Mouse (Mus musculus) testis, adult 10 weeks (tissue): ENCODE measurements around the gene Gm2016. TPM values are rescaled to one million over a fixed set of nuclear protein-coding genes. Genes with fewer than 3 reads are reported as not detected.

Experiments
- polyA plus RNA-seq: library from polyadenylated mRNA; stranded (reverse); fragments of 350-450 nt; fragmentation: Illumina TruSeq; extraction: RNeasy Lipid Tissue Mini Kit (QIAGEN cat#74804); gene quantifications from one replicate; pipeline ENCODE4 v1.2.3, GENCODE M21; 2014; ENCODE audit warnings: low read depth, low replicate concordance

Gene Gm2016
- not detected for polyA plus RNA-seq

DNA sequence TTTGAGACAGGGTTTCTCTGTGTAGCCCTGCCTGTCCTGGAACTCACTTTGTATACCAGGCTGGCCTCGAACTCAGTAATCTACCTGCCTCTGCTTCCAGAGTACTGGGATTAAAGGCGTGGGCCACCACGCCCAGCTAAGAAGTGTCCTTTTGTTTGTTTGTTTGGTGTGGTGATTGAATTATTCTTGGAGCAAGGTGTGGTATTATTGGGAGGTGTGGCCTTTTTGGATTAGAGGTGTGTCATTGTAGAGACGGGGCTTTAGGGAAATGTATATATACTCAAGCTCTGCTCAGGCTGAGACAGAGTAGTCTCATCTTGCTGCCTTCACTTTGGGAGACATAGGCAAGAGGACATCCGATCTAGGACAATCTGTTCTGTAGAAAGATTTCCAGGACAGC is at the start of gene Gm2016:
TSS of gene Gm2016 (plus strand) at position 301 of the 400 bp plus-strand sequence.

DNA sequence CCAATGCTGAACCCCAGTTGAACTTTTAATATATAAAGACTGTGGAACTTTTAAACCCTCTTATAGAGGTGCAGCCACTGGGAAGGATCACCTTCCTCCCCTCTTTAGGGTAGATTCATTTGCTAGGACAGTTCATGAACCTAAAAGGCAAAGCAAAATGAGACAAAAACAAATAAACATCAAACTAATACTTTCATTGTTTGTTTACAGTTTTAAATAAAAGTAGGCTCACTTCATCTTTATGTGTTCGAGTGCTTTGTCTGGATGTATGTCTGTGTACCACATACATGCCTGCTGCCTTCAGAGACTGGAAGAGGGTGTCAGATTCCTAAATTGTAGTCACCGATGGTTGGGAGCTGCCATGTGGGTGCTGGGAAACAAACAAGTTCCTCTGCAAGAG is 31.6 kb upstream of the Gm2016 start, which contains the start of gene Gm2001:
TSS of gene Gm2001 (minus strand) at position 101 of the 400 bp plus-strand sequence.

DNA sequence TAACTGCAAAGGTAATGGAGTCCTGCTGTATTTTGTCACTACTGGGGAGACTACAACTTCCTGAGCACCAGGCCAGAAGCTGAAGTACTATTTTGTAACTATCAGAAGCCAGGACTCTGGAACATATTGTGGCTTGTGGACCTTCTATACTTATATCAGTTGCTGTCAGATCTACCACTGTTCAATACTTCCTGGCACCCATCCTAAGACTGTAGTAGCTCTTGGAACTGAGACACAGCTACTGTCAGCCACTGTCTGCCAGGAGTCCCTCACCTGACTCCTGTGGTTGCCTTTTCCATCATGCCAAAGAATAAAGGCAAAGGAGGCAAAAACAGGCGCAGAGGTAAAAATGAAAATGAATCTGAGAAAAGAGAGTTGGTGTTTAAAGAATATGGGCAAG is 21.2 kb downstream of the Gm2016 start, which contains the start of gene Gm2022:
TSS of gene Gm2022 (plus strand) at position 301 of the 400 bp plus-strand sequence.

DNA sequence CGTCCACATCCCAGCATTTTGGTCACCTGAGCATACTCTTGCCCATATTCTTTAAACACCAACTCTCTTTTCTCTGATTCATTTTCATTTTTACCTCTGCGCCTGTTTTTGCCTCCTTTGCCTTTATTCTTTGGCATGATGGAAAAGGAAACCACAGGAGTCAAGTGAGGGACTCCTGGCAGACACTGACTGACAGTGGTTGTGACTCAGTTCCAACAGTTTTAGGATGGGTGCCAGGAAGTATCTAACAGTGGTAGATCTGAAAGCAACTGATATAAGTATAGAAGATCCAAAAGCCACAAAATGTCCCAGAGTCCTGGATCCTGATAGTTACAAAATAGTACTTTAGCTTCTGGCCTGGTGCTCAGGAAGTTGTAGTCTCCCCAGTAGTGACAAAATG is 45.8 kb downstream of the Gm2016 start, which contains the start of gene Gm2035:
TSS of gene Gm2035 (minus strand) at position 137 of the 400 bp plus-strand sequence.

Other genes with a start within 250 kb of the Gm2016 start
- gene Gm16381, start 229.5 kb upstream of the Gm2016 start, polyA plus RNA-seq: not detected
- not detected for gene Gm21319, start 98.3 kb upstream of the Gm2016 start, polyA plus RNA-seq
- gene Gm21936, start 78.6 kb upstream of the Gm2016 start, polyA plus RNA-seq: not detected
- gene BB287469, start 57.5 kb upstream of the Gm2016 start, polyA plus RNA-seq: 10.9 TPM
- gene Gm2001, start 31.7 kb upstream of the Gm2016 start, polyA plus RNA-seq: not detected
- gene Gm2022, start 21.3 kb downstream of the Gm2016 start, polyA plus RNA-seq: not detected
- gene Gm2035, start 45.8 kb downstream of the Gm2016 start, polyA plus RNA-seq: not detected
- not detected for gene Gm2042, start 80.0 kb downstream of the Gm2016 start, polyA plus RNA-seq
- not detected for gene Gm2075, start 137.8 kb downstream of the Gm2016 start, polyA plus RNA-seq
- not detected for gene Gm6803, start 144.7 kb downstream of the Gm2016 start, polyA plus RNA-seq
- gene Gm2056, start 152.9 kb downstream of the Gm2016 start, polyA plus RNA-seq: 3.3 TPM
- gene Gm16368, start 209.6 kb downstream of the Gm2016 start, polyA plus RNA-seq: not detected